Mouse (Mus musculus) embryonic facial prominence, embryonic 10.5 days (tissue): ENCODE data around the gene Matn1. TPM values are rescaled to one million over a fixed set of nuclear protein-coding genes. Genes with fewer than 3 reads are reported as not detected.

ENCODE experiments used
- DNase-seq: peaks from one replicate; pipeline ENCODE4 v3.0.0-alpha.2; 2017; ENCODE audit warnings: low spot score
- H3K27ac ChIP-seq: fragments of 300-500 bp; sonication (generic); replicated peaks from 2 replicates; pipeline ENCODE4 v1.5.1; 2016; ENCODE audit warnings: mild to moderate bottlenecking
- H3K27me3 ChIP-seq: fragments of 300-500 bp; sonication (generic); replicated peaks from 2 replicates; pipeline ENCODE4 v1.6.1; 2016; ENCODE audit warnings: low read depth, mild to moderate bottlenecking; ENCODE audit not compliant: poor library complexity, severe bottlenecking
- H3K36me3 ChIP-seq: fragments of 300-500 bp; sonication (generic); replicated peaks from 2 replicates; pipeline ENCODE4 v1.6.1; 2016; ENCODE audit warnings: mild to moderate bottlenecking, moderate library complexity
- H3K4me1 ChIP-seq: fragments of 300-500 bp; sonication (generic); 2 replicates; pipeline ENCODE4 v1.6.1; 2016
- H3K4me3 ChIP-seq: fragments of 300-500 bp; sonication (generic); 2 replicates; pipeline ENCODE4 v1.5.1; 2016; ENCODE audit warnings: mild to moderate bottlenecking, moderate library complexity
- H3K9me3 ChIP-seq: fragments of 300-500 bp; sonication (generic); 2 replicates; pipeline ENCODE4 v1.6.1; 2016; ENCODE audit warnings: mild to moderate bottlenecking
- WGBS: fragments of 180-500 bp; shearing (Covaris S2); methylation state at CpG from one replicate; pipeline ENCODE4 v1.1.7; 2016; 5-methylcytosine and 5-hydroxymethylcytosine counted together
- polyA plus RNA-seq: library from polyadenylated mRNA; unstranded; fragments of >200 nt; fragmentation: Nextera tagmentation; extraction: Ambion mirVana; gene quantifications from 2 replicates; pipeline ENCODE4 v1.2.1, GENCODE M21; 2016

Gene Matn1
- 0.11 TPM in 1 of 2 replicates, not detected in the other for polyA plus RNA-seq

DNA sequence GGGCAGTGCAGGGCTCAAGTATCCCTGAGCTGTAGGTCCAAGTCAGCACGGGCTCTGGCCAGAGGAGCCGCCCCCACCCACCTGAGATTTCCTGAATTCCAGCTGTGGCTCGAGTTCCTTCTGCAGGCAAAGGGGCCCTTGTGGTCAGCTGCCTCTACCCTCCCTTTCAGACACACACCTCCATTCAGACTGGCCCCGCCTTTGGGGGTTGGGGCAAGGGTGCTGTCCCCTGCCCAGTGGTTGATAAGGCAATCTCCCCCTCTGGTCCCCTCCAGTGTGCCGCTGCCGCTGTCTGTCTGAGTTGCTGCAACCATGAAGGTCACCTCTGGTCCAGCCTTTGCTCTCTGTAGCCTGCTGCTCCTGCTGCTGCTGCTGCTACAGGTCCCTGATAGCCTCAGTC is at the start of gene Matn1:
Matn1 (plus strand) TSS at position 274 of the 400 bp plus-strand sequence.
- no peaks in the 10 kb centered on the region for H3K9me3 ChIP-seq
- no peaks in the 10 kb centered on the region for H3K36me3 ChIP-seq
- H3K4me1 ChIP-seq = peaks cover 46% of the 10 kb centered on the region
- WGBS = 39% methylated on average over 6 of the region's 6 CpGs
- H3K27ac ChIP-seq = no peak within 1 kb of the TSS; the same call in 1 of the 2 replicates
- DNase-seq = no peak
- peaks cover 33% of the 10 kb centered on the region for H3K27me3 ChIP-seq
- no peak within 1 kb of the TSS for H3K4me3 ChIP-seq

GRCm38 (mm10) chr4:130895701-130896100 is 48.5 kb upstream of the Matn1 start:
- Histone ChIP-seq H3K36me3 (no peaks in the 10 kb centered on the region), H3K27ac (no peak overlapping the region), H3K27me3 (no peaks in the 10 kb centered on the region), H3K9me3 (no peaks in the 10 kb centered on the region), H3K4me1 (peaks cover 36% of the 10 kb centered on the region), H3K4me3 (no peak overlapping the region)
- no peak for DNase-seq
- 93% methylated on average over 6 of the region's 6 CpGs for WGBS

- Histone ChIP-seq H3K27ac (no peak overlapping the region), H3K4me1 (peaks cover 41% of the 10 kb centered on the region), H3K4me3 (no peak overlapping the region), H3K9me3 (no peaks in the 10 kb centered on the region), H3K36me3 (no peaks in the 10 kb centered on the region), H3K27me3 (no peaks in the 10 kb centered on the region)
- peak; percentile 68 for DNase-seq
- WGBS = 75% methylated on average over 2 of the region's 2 CpGs
These were observed 47.8 kb upstream of the Matn1 start for GRCm38 (mm10) chr4:130896372-130896771.

DNA sequence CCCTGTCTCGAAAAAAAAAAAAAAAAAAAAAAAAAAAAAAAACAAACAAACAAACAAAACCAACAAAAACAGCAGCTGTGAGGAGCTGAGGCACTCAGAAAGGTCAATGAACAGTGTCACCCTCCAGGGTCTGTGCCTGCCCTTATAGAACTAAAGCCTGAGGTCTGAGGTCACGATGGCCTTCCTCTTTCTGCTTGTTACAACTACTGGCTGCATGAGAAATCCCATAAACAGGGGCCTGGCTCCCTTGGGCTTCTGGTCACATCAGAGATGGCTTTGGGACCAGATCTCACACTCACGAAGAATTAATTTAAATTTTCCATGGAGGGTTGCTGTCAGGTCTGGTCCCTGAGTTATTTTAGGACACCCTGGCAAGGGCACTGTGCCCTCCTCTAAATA is 44.8 kb upstream of the Matn1 start:
- 57% methylated on average over 3 of the region's 3 CpGs for WGBS
- peaks cover 55% of the 10 kb centered on the region for H3K4me1 ChIP-seq

DNA sequence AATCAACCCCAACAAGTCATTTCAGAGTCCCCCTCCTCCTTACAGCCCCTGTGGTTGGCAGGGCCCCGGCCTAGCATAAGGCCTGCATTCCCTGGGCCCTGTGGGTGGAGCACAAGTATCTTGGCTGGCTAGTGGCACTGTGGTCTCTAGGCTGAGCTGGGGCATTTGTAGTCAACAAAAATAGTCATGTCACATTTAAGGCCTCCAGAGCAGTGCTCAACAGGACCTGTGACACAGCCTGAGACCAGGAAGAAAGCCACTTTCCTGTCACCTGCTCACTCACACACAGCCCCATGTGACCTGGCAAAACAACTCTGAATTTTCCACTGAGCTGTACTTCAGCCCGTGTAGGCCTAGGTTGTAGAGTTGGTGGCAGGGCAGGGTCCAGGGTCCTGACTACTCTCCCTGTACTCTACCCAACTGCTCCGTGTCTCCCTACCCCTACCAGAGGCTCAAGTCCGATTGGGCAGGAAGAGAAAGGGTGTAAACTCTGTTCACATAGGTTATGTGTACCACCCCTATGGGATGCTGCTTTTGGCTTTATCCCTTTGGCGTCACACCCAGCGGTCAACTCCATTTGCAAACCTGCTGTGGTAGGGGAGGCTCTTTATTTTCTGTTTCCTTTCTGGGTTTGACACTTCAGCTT is 44.3 kb upstream of the Matn1 start:
- WGBS = 84% methylated on average over 6 of the region's 6 CpGs
- Histone ChIP-seq H3K4me1 (peaks cover 61% of the 10 kb centered on the region), H3K9me3 (no peaks in the 10 kb centered on the region), H3K27me3 (no peaks in the 10 kb centered on the region), H3K36me3 (no peaks in the 10 kb centered on the region), H3K4me3 (no peak overlapping the region), H3K27ac (no peak overlapping the region)
- DNase-seq = no peak

More for the DNA sequence above, 44.8 kb upstream of the Matn1 start:
- DNase-seq = no peak
- H3K27me3 ChIP-seq = no peaks in the 10 kb centered on the region
- no peaks in the 10 kb centered on the region for H3K9me3 ChIP-seq
- H3K4me3 ChIP-seq = no peak overlapping the region
- no peak overlapping the region for H3K27ac ChIP-seq
- no peaks in the 10 kb centered on the region for H3K36me3 ChIP-seq

DNA sequence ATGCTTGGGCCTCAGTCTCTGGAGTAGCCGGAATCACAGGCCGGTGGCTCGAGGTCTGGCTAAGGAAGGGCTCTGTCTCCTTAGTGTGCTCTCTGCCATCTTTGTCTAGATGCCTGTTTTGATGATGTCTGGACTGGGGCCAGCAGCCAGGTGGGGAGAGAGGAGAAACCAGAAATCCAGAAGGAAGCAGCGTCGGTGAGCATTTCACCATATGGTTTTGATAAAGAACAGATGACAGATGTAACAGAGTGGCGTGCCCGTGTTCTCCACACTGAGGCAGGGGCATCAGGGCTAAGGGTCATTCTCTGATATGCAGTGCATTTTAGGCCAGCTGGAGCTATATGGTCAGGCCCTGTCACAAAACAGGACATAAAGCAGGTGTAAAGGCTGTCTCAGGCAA is 43.4 kb upstream of the Matn1 start:
- H3K4me1 ChIP-seq = peaks cover 66% of the 10 kb centered on the region
- no peak overlapping the region for H3K27ac ChIP-seq
- 41% methylated on average over 7 of the region's 7 CpGs for WGBS
- no peaks in the 10 kb centered on the region for H3K27me3 ChIP-seq
- no peaks in the 10 kb centered on the region for H3K9me3 ChIP-seq
- DNase-seq = peak; percentile 43
- no peak overlapping the region for H3K4me3 ChIP-seq
- H3K36me3 ChIP-seq = no peaks in the 10 kb centered on the region

DNA sequence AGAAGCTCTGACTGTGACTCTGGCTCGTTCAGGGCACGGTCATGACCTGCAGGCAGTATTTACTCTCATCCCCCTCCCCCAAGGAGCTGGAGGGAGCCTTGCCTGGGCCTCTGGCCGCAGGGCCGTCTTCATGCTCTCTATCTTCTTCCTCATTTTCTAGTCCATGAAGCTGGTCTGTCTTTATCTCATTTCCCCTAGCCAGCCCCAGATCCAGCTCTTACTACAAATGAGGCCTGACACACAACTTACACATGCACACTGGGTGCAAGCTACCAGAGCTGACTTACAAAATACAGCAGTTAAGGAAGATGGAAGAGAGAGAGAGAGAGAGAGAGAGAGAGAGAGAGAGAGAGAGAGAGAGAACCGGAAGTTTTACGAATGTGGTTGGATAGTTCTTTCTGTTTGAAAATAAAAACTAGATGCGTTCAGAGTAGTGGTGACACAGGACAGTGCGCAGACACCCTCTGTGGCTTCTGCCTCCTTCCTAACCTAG is 41.9 kb upstream of the Matn1 start:
- H3K36me3 ChIP-seq = no peaks in the 10 kb centered on the region
- H3K4me3 ChIP-seq = no peak overlapping the region
- DNase-seq = peak; percentile 26
- no peaks in the 10 kb centered on the region for H3K27me3 ChIP-seq
- 53% methylated on average over 8 of the region's 8 CpGs for WGBS
- H3K9me3 ChIP-seq = no peaks in the 10 kb centered on the region
- peak overlapping the region; percentile 35; the same call in 1 of the 2 replicates for H3K27ac ChIP-seq
- peaks cover 67% of the 10 kb centered on the region for H3K4me1 ChIP-seq

- Histone ChIP-seq H3K36me3 (no peaks in the 10 kb centered on the region), H3K27ac (peak overlapping the region; percentile 32; the same call in 1 of the 2 replicates), H3K4me3 (no peak overlapping the region), H3K9me3 (no peaks in the 10 kb centered on the region), H3K4me1 (peaks cover 65% of the 10 kb centered on the region), H3K27me3 (no peaks in the 10 kb centered on the region)
- WGBS = 79% methylated on average over 7 of the region's 7 CpGs
- DNase-seq = no peak
These were observed 39.2 kb upstream of the Matn1 start for GRCm38 (mm10) chr4:130905025-130905424.

DNA sequence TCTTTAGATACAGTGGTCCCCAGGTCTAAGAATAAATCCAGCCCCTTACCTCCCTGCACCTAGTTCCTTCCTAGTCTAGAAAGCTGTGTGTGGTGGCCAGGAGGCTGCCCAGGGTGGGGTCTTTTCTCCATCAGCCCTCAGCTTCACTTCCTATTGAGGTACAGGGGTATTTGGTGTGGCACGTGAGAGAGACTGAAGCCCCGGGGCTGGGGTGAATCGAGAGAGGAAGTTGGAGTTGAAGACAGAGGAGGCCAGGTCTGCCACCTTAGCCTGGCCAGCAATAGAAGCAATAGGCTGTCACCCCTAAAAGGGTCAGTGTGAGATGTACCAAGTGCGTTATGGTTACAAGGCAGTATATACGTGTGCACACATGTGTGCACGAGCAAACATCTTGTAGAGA is 38.3 kb upstream of the Matn1 start:
- Histone ChIP-seq H3K27me3 (no peaks in the 10 kb centered on the region), H3K27ac (0 out of 2 replicates have a peak overlapping the region, but pooled peaks have one; percentile 44), H3K9me3 (no peaks in the 10 kb centered on the region), H3K4me3 (no peak overlapping the region), H3K4me1 (peaks cover 62% of the 10 kb centered on the region), H3K36me3 (no peaks in the 10 kb centered on the region)
- 83% methylated on average over 6 of the region's 6 CpGs for WGBS
- no peak for DNase-seq

GRCm38 (mm10) chr4:130906296-130906695 is 37.9 kb upstream of the Matn1 start:
- Histone ChIP-seq H3K27ac (0 out of 2 replicates have a peak overlapping the region, but pooled peaks have one; percentile 44), H3K36me3 (no peaks in the 10 kb centered on the region), H3K27me3 (no peaks in the 10 kb centered on the region), H3K4me1 (peaks cover 58% of the 10 kb centered on the region), H3K9me3 (no peaks in the 10 kb centered on the region), H3K4me3 (no peak overlapping the region)
- no peak for DNase-seq
- 45% methylated on average over 8 of the region's 8 CpGs for WGBS

GRCm38 (mm10) chr4:130907200-130908069 is 36.8 kb upstream of the Matn1 start:
- 0 out of 2 replicates have a peak overlapping the region, but pooled peaks have one; percentile 8 for H3K27ac ChIP-seq
- peaks cover 46% of the 10 kb centered on the region for H3K4me1 ChIP-seq
- H3K4me3 ChIP-seq = no peak overlapping the region
- no peaks in the 10 kb centered on the region for H3K27me3 ChIP-seq
- WGBS = 88% methylated on average over 19 of the region's 19 CpGs
- no peaks in the 10 kb centered on the region for H3K36me3 ChIP-seq
- DNase-seq = no peak
- no peaks in the 10 kb centered on the region for H3K9me3 ChIP-seq

DNA sequence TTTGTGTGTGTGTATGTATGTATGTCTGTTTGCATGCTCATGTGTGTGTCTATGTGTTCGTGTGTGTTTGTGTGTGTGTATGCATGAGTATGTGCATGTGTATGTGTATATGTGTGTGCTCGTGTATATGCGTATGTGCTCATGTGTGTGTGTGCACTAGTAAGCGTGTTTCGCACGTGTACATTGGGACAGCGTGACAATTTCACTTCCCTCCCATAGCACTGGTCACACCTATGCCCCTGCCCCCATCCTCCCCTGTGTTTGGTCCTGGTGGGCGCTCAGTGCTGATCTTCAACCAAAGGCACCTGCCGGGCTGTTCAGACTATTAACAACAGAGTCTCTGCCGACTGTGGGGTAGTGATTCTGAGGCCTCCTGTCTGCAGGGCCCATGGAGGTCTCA is 36.1 kb upstream of the Matn1 start:
- Histone ChIP-seq H3K27me3 (no peaks in the 10 kb centered on the region), H3K36me3 (no peaks in the 10 kb centered on the region), H3K27ac (peak overlapping the region; percentile 26; the same call in 1 of the 2 replicates), H3K9me3 (no peaks in the 10 kb centered on the region), H3K4me3 (no peak overlapping the region), H3K4me1 (peaks cover 43% of the 10 kb centered on the region)
- DNase-seq = no peak
- 90% methylated on average over 10 of the region's 10 CpGs for WGBS
